Mouse (Mus musculus) hindbrain, embryonic 13.5 days (tissue): Measurements from ENCODE around the gene 6430628N08Rik. TPM values are rescaled to one million over a fixed set of nuclear protein-coding genes. Genes with fewer than 3 reads are reported as not detected.
A peak's percentile ranks its signal among the peaks of the same experiment; 100 is the strongest.

Source experiments
- ATAC-seq: fragments of 200-750 bp; cut with Nextera tagmentation; 2 replicates; pipeline ENCODE4 v1.8.0; 2017; ENCODE audit warnings: moderate TSS enrichment; ENCODE audit not compliant: low FRiP score
- H3K27ac ChIP-seq: fragments of 300-500 bp; sonication (generic); 2 replicates; pipeline ENCODE4 v1.5.1; 2015; ENCODE audit warnings: inconsistent platforms, mild to moderate bottlenecking, moderate library complexity
- H3K27me3 ChIP-seq: fragments of 300-500 bp; sonication (generic); 2 replicates; pipeline ENCODE4 v1.6.1; 2015; ENCODE audit warnings: mild to moderate bottlenecking, inconsistent platforms
- H3K36me3 ChIP-seq: fragments of 300-500 bp; sonication (generic); 2 replicates; pipeline ENCODE4 v1.6.1; 2015; ENCODE audit warnings: mild to moderate bottlenecking, inconsistent platforms
- H3K4me1 ChIP-seq: fragments of 300-500 bp; sonication (generic); replicated peaks from 2 replicates; pipeline ENCODE4 v1.6.1; 2015; ENCODE audit warnings: inconsistent platforms
- H3K4me2 ChIP-seq: fragments of 300-500 bp; sonication (generic); 2 replicates; pipeline ENCODE4 v1.6.1; 2015; ENCODE audit warnings: inconsistent platforms, mild to moderate bottlenecking, moderate library complexity
- H3K4me3 ChIP-seq: fragments of 300-500 bp; sonication (generic); 2 replicates; pipeline ENCODE4 v1.5.1; 2015; ENCODE audit warnings: mild to moderate bottlenecking, inconsistent platforms
- H3K9ac ChIP-seq: fragments of 300-500 bp; sonication (generic); 2 replicates; pipeline ENCODE4 v1.6.1; 2015; ENCODE audit warnings: mild to moderate bottlenecking, inconsistent platforms
- H3K9me3 ChIP-seq: fragments of 300-500 bp; sonication (generic); 2 replicates; pipeline ENCODE4 v1.6.1; 2016; ENCODE audit warnings: inconsistent platforms
- WGBS: fragments of 180-500 bp; shearing (Covaris S2); methylation state at CpG from one replicate; pipeline ENCODE4 v1.1.7; 2015; 5-methylcytosine and 5-hydroxymethylcytosine counted together
- polyA plus RNA-seq: library from polyadenylated mRNA; unstranded; fragments of >200 nt; fragmentation: Nextera tagmentation; extraction: Ambion mirVana; gene quantifications from 2 replicates; pipeline ENCODE4 v1.2.1, GENCODE M21; 2015

Gene 6430628N08Rik
- 0.12 and 0.30 TPM in 2 replicates for polyA plus RNA-seq

DNA sequence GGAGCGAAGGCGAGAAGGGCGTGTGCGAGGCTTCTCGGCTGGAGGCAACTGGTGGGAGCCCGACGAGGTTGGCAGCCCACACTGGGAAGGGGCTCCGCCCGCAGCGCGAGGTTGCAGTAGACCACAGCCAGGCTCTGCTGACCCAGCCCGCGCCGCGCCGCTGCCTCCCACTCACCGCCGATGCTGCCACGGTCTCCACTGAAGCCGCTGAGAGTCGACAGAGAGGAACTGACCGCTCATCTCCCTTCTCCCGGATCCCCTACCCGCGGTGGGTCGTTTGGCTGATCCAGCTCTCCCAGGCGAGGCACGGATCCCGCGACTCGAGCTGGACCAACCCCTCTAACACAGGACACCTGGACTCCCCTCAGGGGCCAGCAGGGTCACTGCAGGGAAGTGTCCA, at the start of gene 6430628N08Rik:
Gene 6430628N08Rik, plus strand, starts transcription at position 113 of the 400 bp plus-strand sequence.
- no peak within 1 kb of the TSS for H3K27ac ChIP-seq
- ATAC-seq = peak; percentile 9; the same call in 1 of the 2 replicates
- H3K4me3 ChIP-seq = peak within 1 kb of the TSS; percentile 26
- WGBS = under 1% methylated on average over 31 of the region's 31 CpGs
- H3K9me3 ChIP-seq = no peaks in the 10 kb centered on the region
- peak within 1 kb of the TSS; percentile 56; the same call in 1 of the 2 replicates for H3K9ac ChIP-seq
- peaks cover 55% of the 10 kb centered on the region for H3K27me3 ChIP-seq
- peak within 1 kb of the TSS; percentile 55 for H3K4me2 ChIP-seq
- peaks cover 13% of the 10 kb centered on the region for H3K4me1 ChIP-seq
- no peaks in the 10 kb centered on the region for H3K36me3 ChIP-seq

DNA sequence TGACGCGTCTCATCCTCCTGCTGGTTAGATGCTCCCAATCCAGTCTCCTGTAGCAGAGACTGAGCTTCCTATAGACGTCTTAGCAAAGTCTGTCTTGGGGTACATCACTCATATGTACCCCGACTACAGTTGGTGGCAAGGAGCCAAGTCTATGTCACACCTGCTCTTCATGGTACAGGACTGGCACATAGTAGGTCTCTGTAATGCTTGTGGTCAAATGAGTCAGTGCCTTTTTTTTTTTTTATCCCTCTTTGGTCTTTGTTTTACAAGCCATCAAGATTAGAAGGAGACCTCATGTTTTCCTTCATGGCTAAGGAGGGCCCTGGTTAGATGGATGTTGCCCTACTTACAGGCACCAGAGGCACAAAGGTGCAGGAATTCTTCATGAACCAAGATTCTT, 49.6 kb upstream of the 6430628N08Rik start:
- ATAC-seq = no peak
- peaks cover 9% of the 10 kb centered on the region for H3K4me1 ChIP-seq
- H3K4me3 ChIP-seq = no peak overlapping the region
- H3K27me3 ChIP-seq = no peaks in the 10 kb centered on the region
- H3K9ac ChIP-seq = no peak overlapping the region
- no peak overlapping the region for H3K4me2 ChIP-seq
- no peaks in the 10 kb centered on the region for H3K36me3 ChIP-seq
- H3K27ac ChIP-seq = no peak overlapping the region
- WGBS = 94% methylated on average over 4 of the region's 4 CpGs
- no peaks in the 10 kb centered on the region for H3K9me3 ChIP-seq

DNA sequence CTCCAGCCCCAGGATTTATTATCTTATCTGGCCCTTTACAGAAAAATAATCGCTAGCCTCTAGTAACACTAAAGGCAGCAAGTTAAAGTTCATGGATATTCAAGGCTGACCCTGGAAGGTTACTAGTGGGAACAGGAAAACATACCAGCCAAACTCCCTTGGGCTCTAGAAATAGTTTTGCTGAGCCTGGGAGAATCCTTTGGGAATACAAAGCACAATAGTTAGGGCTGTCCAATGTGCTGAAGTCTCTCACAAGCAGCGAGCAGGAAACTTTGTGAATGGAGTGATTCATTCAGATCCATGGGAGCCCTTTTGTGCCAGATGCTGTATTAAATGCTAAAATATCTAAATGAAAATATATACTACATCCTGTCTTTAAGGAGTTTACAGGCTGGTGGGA, 43.8 kb upstream of the 6430628N08Rik start:
- H3K9ac ChIP-seq = no peak overlapping the region
- H3K4me2 ChIP-seq = no peak overlapping the region
- no peaks in the 10 kb centered on the region for H3K27me3 ChIP-seq
- 63% methylated on average over 2 of the region's 2 CpGs for WGBS
- H3K4me3 ChIP-seq = no peak overlapping the region
- ATAC-seq = no peak
- no peaks in the 10 kb centered on the region for H3K4me1 ChIP-seq
- peaks cover 18% of the 10 kb centered on the region for H3K36me3 ChIP-seq
- H3K27ac ChIP-seq = no peak overlapping the region
- H3K9me3 ChIP-seq = no peaks in the 10 kb centered on the region

DNA sequence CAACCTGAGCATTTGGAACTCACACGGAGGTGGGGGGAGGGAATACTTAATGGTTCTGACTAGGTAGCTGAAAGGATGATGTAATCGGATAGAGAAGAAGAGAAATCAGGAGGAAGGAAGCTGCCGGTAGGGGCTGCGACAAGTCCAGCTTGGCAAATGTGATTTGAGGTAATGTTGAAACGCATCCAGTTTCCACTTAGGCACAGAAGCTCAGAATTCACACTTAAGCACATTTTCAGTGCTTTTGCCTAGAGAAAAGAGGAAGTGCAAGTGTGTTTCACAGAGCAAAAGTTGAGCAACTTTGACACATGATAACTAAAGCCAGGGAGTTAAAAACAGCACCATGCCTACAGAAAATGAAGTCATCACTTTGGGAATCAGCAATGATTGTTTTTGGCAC, 43.1 kb upstream of the 6430628N08Rik start:
- H3K9ac ChIP-seq = no peak overlapping the region
- 70% methylated on average over 5 of the region's 5 CpGs for WGBS
- H3K27me3 ChIP-seq = no peaks in the 10 kb centered on the region
- no peaks in the 10 kb centered on the region for H3K9me3 ChIP-seq
- ATAC-seq = no peak
- H3K36me3 ChIP-seq = peaks cover 21% of the 10 kb centered on the region
- H3K4me1 ChIP-seq = no peaks in the 10 kb centered on the region
- H3K4me3 ChIP-seq = no peak overlapping the region
- no peak overlapping the region for H3K27ac ChIP-seq
- no peak overlapping the region for H3K4me2 ChIP-seq

DNA sequence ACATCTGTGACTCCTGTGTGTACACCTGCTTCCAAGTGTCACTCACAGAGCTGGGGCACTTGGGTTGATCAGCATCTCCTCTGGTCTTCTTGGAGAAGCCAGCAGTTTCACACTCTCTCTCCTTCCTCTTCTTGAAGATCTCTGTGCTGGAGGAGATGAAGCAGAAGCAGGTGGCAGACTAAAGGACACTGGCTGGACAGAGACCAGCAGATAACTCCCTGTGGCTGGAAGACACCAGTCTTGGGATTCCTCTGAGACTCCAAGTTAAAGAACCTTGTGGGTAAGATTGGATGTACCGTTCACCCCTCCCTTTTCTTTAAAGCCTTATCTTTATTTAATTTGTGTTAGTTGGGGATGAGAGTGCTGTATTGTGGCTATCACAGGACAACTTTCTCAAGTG, 42.4 kb upstream of the 6430628N08Rik start:
- 86% methylated on average over 1 of the region's 1 CpGs for WGBS
- H3K4me2 ChIP-seq = no peak overlapping the region
- no peaks in the 10 kb centered on the region for H3K9me3 ChIP-seq
- ATAC-seq = no peak
- no peaks in the 10 kb centered on the region for H3K27me3 ChIP-seq
- H3K36me3 ChIP-seq = peaks cover 21% of the 10 kb centered on the region
- H3K9ac ChIP-seq = no peak overlapping the region
- no peak overlapping the region for H3K27ac ChIP-seq
- no peak overlapping the region for H3K4me3 ChIP-seq
- H3K4me1 ChIP-seq = no peaks in the 10 kb centered on the region

DNA sequence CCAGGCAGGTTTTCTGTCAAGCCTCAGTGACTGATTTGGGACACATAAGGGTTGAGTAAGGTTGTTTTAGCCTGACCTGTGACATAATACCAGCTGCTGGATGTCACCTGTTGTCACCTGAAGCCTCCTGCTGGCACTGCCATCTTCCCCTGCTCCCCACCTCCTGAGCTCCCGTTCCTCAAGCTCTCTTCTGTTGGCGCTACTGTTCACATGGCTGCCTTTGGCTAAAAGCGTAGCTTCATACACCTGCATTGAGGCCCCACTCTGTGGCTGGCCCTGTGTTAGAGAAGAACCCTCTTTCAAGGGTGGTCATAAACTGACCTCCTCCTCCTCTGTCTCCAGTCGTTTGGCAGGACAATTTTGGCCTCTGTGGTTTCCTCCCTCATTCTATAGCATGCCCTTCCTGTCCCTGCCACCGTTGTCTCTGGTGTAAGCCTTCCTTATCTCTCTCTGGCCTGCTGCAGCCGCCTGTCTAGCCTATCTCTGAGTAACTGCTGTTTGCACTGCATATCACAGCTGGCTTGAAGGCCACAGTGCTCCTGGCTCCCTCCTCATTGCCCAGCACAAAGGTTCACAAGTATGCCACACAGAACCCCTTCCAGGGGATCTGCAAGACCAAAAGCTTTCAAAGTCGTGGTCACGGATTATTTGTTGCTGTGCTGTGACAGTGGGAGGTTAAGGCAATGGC, 41.3 kb upstream of the 6430628N08Rik start:
- Histone ChIP-seq H3K27me3 (no peaks in the 10 kb centered on the region), H3K4me2 (no peak overlapping the region), H3K9ac (no peak overlapping the region), H3K9me3 (no peaks in the 10 kb centered on the region), H3K4me3 (no peak overlapping the region), H3K4me1 (no peaks in the 10 kb centered on the region), H3K36me3 (peaks cover 21% of the 10 kb centered on the region), H3K27ac (no peak overlapping the region)
- 71% methylated on average over 8 of the region's 8 CpGs for WGBS
- no peak for ATAC-seq

DNA sequence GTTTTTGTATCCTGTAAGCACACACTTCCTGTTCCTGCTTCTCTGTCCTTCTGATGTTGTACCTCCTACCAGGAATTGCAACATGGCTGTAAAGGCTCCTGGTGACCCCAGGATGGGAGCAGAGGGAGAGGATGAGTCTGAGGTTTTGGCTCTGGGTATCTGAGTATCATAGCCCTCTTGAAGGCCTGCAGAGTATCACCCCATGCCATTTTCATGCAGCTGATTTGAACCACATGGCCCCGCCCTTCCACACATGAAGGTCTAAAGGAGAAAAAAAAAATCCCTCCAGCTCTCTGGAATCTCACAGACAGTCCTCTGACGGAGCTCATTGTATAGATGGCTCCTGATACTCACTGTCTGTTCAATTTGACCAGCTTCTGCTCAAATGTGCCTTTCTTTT, 40.4 kb upstream of the 6430628N08Rik start:
- H3K9ac ChIP-seq = no peak overlapping the region
- H3K4me1 ChIP-seq = peaks cover 4% of the 10 kb centered on the region
- peaks cover 21% of the 10 kb centered on the region for H3K36me3 ChIP-seq
- no peak overlapping the region for H3K4me2 ChIP-seq
- H3K4me3 ChIP-seq = no peak overlapping the region
- 80% methylated on average over 2 of the region's 2 CpGs for WGBS
- H3K27ac ChIP-seq = no peak overlapping the region
- H3K9me3 ChIP-seq = no peaks in the 10 kb centered on the region
- no peak for ATAC-seq
- H3K27me3 ChIP-seq = no peaks in the 10 kb centered on the region; the same call in 1 of the 2 replicates

DNA sequence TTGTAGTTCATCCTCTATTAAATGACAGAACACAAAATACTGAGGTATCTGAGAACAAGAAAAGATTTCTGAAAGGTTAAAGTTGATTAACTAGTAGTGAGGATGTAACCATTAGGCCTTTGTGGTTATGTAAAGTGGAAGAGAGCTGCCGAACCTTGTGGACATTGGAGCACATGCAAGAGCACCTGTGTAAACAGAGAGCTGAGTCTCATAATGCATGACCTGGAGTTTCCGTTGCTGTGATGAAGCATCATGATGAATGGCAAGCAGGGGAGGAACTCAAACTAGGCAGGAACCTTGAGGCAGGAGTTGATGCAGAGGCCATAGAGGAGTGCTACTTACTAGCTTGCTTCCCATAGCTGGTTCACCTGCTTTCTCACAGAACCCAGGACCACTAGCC, 39.8 kb upstream of the 6430628N08Rik start:
- no peak for ATAC-seq

DNA sequence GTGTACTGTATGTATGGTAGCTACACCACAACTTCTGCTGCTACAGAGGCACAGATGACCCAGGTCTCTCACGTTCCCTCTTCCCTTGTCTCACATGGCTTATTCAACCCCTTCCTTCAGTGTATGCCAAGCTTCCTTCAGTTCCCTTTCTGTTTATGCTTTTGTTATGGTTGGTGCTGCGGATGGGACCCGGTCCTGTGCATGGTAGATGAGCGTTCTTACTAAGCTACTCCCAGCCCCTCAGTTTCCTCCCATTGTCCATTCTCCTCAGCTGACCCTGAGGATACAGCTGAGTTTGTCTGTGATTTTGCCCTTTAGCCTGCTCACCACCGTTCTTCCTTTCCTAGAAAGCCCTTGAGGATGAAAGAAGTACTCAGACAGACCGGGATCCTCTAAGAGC, 38.9 kb upstream of the 6430628N08Rik start:
- Histone ChIP-seq H3K4me1 (peaks cover 19% of the 10 kb centered on the region), H3K36me3 (peaks cover 21% of the 10 kb centered on the region), H3K4me3 (no peak overlapping the region), H3K9ac (no peak overlapping the region), H3K9me3 (no peaks in the 10 kb centered on the region), H3K27ac (no peak overlapping the region), H3K27me3 (no peaks in the 10 kb centered on the region; the same call in 1 of the 2 replicates), H3K4me2 (no peak overlapping the region)
- no peak for ATAC-seq
- WGBS = 87% methylated on average over 6 of the region's 6 CpGs

More for the DNA sequence above, 39.8 kb upstream of the 6430628N08Rik start:
- H3K4me1 ChIP-seq = peaks cover 9% of the 10 kb centered on the region
- H3K9me3 ChIP-seq = no peaks in the 10 kb centered on the region
- H3K4me2 ChIP-seq = no peak overlapping the region
- no peak overlapping the region for H3K27ac ChIP-seq
- H3K9ac ChIP-seq = no peak overlapping the region
- WGBS = 69% methylated on average over 2 of the region's 2 CpGs
- H3K4me3 ChIP-seq = no peak overlapping the region
- H3K27me3 ChIP-seq = no peaks in the 10 kb centered on the region; the same call in 1 of the 2 replicates
- H3K36me3 ChIP-seq = peaks cover 21% of the 10 kb centered on the region

DNA sequence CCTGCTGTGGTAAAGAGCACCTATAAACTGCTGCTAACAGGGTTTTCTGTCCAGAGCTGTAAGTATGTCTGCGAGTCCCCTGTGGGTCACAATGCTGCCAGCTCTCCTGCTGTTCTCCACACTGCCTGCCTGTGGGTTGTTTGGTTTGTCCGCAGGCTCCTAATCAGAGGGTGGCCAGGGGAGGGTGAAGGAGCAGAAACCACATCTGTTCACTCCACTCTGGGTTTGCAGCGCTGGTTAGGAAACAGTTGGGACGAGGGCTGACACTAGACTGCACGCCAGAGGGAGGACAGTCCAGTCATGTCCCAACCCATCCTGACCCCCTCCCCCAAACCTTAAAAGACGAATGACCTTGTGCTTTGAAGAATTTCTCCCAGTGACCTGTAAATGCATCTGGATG, 35.4 kb upstream of the 6430628N08Rik start:
- WGBS = 49% methylated on average over 6 of the region's 6 CpGs
- H3K4me1 ChIP-seq = peaks cover 27% of the 10 kb centered on the region
- H3K27ac ChIP-seq = 0 out of 2 replicates have a peak overlapping the region, but pooled peaks have one; percentile 32
- no peak overlapping the region for H3K4me2 ChIP-seq
- no peak; the same call in 1 of the 2 replicates for ATAC-seq
- H3K27me3 ChIP-seq = no peaks in the 10 kb centered on the region; the same call in 1 of the 2 replicates
- H3K9me3 ChIP-seq = no peaks in the 10 kb centered on the region
- H3K9ac ChIP-seq = peak overlapping the region; percentile 24; the same call in 1 of the 2 replicates
- peaks cover 28% of the 10 kb centered on the region for H3K36me3 ChIP-seq
- no peak overlapping the region for H3K4me3 ChIP-seq

DNA sequence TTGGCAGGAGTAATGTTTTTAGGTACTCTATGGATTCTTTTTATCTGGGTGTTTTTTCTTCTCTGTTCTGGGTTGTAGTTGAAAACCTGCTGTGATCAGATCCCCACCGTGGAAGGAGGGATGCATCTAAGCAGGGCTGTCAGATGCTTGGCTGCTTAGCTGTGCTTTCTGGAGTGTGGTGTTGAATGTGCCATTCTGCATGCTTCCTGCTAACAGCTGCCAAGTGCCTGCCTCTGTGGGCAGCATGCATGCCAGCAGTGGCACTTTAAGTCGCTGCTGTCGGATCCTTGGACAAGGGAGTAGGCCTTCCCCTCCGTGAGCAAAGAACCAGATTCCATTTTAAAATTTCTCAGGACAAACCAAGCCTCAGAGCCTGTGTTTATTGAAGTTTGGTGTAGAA, 34.9 kb upstream of the 6430628N08Rik start:
- no peaks in the 10 kb centered on the region; the same call in 1 of the 2 replicates for H3K27me3 ChIP-seq
- H3K36me3 ChIP-seq = peaks cover 30% of the 10 kb centered on the region
- H3K4me2 ChIP-seq = no peak overlapping the region
- H3K9me3 ChIP-seq = no peaks in the 10 kb centered on the region
- H3K9ac ChIP-seq = 0 out of 2 replicates have a peak overlapping the region, but pooled peaks have one; percentile 24
- H3K27ac ChIP-seq = peak overlapping the region; percentile 32; the same call in 1 of the 2 replicates
- H3K4me1 ChIP-seq = peaks cover 27% of the 10 kb centered on the region
- no peak overlapping the region for H3K4me3 ChIP-seq
- WGBS = 62% methylated on average over 4 of the region's 4 CpGs
- peak; percentile 6; the same call in 1 of the 2 replicates for ATAC-seq

DNA sequence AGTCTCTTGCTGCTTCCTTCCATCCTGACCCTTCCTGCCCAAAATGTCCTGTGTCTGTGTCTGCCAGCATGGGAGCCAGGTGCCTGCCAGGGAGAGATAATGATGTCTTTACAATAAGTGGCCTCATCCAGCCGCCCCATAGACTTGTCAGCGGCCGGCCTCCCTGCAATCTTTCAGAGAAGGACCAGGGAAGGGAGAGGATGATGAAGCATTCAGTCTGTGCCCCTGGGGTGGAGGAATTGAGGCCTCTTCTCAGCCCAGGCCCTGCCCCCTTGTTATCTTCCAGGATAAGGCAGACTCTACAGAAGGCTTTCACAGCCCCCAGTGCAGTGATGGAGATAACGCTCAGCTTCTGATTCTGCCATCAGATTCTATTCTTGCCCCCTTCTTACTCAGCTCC, 34.2 kb upstream of the 6430628N08Rik start:
- no peak overlapping the region for H3K4me3 ChIP-seq
- 49% methylated on average over 4 of the region's 4 CpGs for WGBS

More for the DNA sequence above, 34.2 kb upstream of the 6430628N08Rik start:
- H3K27me3 ChIP-seq = no peaks in the 10 kb centered on the region; the same call in 1 of the 2 replicates
- H3K27ac ChIP-seq = peak overlapping the region; percentile 61; the same call in 1 of the 2 replicates
- H3K9ac ChIP-seq = peak overlapping the region; percentile 61
- peaks cover 36% of the 10 kb centered on the region for H3K36me3 ChIP-seq
- H3K4me1 ChIP-seq = peaks cover 27% of the 10 kb centered on the region
- ATAC-seq = peak; percentile 31; the same call in 1 of the 2 replicates
- no peak overlapping the region for H3K4me2 ChIP-seq
- no peaks in the 10 kb centered on the region for H3K9me3 ChIP-seq
